Mouse (Mus musculus): ENCODE measurements around the gene Zfp113. TPM values are rescaled to one million over a fixed set of nuclear protein-coding genes. Genes with fewer than 3 reads are reported as not detected.

Zfp113 gene
- polyA plus RNA-seq (2017; shearing (Covaris generic)): 10 to 100 TPM; 21.3 to 26.4 TPM

DNA sequence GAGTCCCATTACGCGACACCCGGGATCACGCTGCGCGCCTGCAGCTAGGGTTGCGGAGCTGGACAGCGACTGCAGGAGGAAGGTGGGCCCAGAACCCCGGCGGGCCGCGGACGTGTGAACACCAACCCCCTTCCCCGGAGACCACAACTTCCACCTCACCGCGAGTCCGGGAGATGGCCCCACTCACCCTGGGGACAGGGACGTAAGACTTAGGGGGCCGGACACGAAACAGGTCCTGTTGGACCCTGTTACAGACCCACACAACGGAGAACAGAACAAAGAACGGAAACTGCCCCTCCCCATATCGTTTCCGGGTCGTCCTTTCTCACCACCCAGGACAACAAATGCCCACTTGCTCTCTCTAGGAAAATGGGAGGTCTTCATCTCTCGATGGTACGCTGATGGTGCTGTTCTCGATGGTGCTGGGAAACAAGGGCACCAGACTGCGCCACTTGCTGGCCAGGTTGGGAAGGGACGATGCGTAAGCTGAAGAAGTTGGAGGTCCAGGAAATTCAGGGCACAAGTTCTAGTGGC, at the start of gene Zfp113:
Gene Zfp113, minus strand, starts transcription at position 302 of the 534 bp plus-strand sequence.

DNA sequence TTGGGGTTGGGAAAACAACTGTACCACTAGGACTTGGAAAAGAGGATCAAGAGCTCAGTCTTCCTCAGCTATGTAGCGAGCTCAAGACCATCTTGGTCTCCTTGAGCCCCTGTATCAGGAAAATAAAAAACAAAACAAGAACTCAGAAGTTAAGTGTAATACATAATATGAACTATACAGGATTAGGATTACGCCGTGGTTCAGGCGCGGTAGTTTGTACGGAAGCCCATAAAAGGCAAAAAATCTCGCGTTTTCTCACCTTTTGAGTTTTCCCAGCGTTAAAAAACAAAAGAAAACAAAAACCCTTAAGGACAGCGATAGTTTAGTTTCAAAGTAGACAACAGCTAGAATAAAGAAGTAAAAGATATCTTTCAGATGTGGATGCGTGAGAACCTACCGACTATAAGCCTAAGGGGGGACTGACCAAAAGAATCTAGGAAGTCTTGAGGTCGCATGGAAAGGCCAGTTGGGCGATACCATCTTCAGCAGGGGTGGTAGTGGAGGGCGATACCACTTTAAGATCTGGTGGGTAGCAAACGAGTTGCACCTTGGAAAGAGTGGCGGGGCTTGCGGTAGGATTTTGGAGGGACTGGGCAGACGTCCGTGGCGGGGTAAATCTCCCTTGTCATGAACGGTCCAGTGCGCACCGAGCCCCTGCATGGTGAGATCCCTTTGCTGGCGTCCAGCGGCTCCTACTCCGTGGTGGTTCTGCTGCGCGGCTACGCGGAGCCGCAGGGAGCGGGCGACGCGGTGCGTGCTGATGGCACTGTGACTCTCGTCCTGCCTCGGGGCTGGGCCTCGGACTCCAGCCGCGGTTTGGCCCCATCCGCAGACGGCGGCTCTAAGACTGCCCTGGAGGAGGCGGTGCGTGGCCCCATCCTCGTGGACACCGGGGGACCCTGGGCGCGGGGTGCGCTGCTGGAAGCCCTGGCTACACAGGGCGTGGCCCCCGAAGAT, 38.5 kb upstream of the Zfp113 start, which contains the start of gene Mblac1:
Gene Mblac1, plus strand, starts transcription at position 544 of the 957 bp plus-strand sequence.

DNA sequence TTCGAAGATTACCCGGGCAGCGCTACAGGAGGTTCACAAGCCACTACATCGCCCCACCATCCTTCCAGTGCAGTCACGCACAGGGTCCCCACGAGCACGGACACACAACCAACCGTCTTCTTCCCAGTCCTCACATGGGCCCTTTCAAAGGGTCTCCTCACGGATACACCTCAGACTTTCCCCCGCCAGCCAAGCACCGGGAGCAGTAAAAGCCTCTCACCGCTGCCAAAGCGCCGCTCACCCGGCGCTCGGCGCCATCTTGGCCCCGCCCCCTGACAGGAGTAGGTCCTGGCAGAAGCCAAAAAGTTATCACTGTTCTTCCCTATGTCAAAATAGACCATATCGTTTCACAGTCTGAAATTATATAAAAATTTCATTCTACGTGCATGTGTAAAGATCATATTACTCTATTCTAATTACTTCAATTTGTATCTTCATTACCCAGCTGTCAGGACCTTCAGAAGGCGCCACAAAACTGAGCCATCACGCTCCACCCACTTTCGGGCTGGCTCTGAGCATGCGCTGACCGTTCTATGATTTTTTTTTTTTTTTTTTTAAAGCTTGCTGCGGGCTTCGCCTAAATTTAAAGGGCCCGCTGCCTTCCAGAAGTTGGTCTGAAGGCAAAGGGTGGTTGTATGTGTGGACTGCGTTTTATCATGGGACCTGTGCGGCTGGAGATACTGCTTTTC, 31.6 kb upstream of the Zfp113 start, which contains the start of the genes Taf6 and Cnpy4:
Gene Taf6, minus strand, starts transcription at position 502 of the 689 bp plus-strand sequence.
Gene Cnpy4, plus strand, starts transcription at position 536 of the 689 bp plus-strand sequence.

DNA sequence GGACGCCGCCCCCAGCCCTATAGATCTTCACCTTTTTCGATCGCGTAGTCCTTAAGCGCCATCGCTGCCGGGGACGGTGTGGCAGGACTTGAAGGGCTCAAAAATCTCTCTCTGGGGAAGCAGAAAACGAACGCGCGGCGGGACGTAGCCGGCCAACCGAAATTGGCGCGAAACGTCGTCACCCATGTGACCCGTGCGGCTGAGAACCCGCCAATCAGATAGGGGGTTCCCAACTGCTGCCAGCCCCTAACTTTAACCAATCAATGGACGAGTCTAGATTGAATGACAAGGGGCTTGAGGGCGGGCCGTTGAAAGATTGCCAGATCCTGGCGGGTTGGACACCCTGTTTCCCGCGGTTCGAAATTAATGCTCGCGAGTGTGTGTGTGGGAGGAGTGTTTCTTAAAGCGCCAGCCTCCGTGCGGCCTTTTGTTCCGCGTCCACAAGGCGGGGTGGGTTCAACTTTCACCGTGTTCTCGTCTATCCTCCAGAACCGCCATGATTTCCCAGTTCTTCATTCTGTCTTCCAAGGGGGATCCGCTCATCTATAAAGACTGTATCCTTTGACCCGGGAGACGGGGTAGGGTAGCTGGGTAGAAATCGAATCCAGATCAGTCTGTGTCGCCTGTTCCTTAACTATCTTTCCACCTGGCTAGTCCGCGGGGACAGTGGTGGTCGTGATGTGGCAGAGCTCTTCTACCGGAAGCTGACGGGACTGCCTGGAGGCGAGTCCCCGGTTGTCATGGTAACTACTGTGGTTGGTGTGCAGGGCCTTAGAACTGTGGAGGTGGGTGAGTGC, 16.3 kb upstream of the Zfp113 start, which contains the start of the genes Ap4m1 and Mcm7:
Gene Ap4m1, plus strand, starts transcription at position 308 of the 797 bp plus-strand sequence.
Gene Mcm7, minus strand, starts transcription at position 728 of the 797 bp plus-strand sequence.

DNA sequence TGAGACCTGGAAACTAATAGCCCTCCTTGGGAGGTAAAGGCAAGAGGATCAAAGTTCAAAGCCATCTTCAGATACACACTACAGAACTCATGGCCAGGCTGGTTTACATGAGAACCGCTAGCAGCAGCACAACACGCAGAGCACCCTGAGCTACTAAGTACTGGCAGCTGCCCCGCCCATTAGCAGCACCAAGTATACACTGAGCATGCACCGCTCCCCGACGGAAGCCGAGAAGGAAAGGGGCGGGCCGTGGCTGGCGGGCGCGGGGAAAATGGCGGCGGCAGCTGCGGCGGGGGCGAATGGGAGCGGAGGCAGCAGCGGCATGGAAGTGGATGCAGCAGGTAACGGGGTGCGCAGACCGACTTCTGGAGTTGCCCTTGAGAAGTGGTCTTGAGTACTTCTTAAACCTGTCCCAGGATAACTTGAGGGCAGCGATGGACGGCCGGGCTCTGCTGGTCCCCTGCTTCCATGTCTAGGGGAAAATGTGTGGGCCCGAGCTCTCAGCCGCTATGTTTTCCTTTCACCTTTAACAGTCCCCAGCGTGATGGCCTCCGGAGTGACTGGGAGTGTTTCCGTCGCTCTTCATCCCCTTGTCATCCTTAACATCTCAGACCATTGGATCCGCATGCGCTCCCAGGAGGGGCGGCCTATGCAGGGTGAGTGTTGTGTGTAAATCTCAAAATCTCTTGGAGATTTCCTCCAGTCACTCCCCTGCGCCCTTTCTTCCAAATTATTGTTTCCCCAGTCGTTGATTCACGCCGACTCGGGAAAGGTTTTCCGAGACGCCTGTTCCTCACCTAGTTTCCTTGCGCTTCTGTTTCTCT, 5.5 kb upstream of the Zfp113 start, which contains the start of gene Cops6:
Gene Cops6, plus strand, starts transcription at position 230 of the 824 bp plus-strand sequence.

DNA sequence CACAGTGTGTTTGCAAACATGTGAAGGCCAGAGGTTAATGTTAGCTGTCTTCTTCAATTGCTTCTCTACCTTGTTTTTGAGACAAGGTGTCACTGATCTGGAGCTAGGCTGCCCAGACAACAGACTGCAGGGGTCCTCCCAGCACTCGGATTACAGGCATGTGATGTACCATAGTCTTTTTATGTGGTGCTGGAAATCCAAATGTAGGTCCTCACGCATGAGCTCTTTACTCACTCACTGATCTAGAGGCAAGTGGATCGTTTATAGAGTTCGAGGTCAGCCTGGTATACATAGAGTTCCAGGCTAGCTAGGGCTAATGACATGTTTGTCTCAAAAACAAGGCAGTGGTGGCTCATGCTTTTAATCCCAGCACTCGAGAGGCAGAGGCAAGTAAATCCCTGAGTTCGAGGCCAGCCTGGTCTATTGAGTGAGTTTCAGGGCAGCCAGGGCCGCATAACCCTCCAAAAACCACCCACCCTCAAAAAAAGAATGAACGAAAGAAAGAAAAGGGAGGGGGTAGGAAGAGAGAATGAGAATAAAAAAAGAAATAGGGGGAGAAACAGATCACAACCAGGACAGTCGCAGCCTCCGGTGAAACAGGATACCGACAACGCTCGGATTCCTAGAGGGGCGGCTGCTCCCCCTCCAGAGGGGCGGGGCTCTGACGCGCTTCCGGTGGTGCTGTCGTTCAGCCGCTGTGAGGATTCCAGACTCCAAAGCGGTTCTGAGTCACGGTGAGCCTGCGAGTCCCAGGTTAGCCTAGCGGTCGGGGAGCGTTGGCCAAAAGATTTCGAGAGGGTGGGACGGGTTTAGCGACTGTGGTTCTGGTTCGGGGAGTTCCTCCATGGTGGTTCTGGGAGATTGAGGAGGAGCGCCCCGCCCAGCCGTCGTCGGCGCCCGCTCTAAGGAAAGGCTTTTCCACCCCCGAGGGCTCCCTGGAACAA, 39.0 kb downstream of the Zfp113 start, which contains the start of gene Zscan21:
Gene Zscan21, plus strand, starts transcription at position 649 of the 944 bp plus-strand sequence.

Other genes starting within 250 kb of the Zfp113 start
- gene Cyp3a13, start 234.1 kb downstream of the Zfp113 start, polyA plus RNA-seq (2017; shearing (Covaris generic)): 1 to 10 TPM in 1 of 2 experiments, under 1 TPM in 1; 0.11 to 1.0 TPM
- gene Gjc3, start 192.6 kb downstream of the Zfp113 start, polyA plus RNA-seq (2017; shearing (Covaris generic)): under 1 TPM in 1 of 2 experiments, not detected in 1; 0.04 TPM
- gene Azgp1, start 174.2 kb downstream of the Zfp113 start, polyA plus RNA-seq (2017; shearing (Covaris generic)): 1 to 10 TPM in 1 of 2 experiments, under 1 TPM in 1; 0.23 to 1.0 TPM
- 1 to 10 TPM in 1 of 2 experiments, under 1 TPM in 1; 0.11 to 2.1 TPM for gene Smok3a, start 134.5 kb downstream of the Zfp113 start, polyA plus RNA-seq (2017; shearing (Covaris generic))
- gene Smok3b, start 134.3 kb downstream of the Zfp113 start, polyA plus RNA-seq (2017; shearing (Covaris generic)): 1 to 10 TPM in 1 of 2 experiments, not detected in 1; 7.7 TPM
- gene Smok3c, start 102.5 kb downstream of the Zfp113 start, polyA plus RNA-seq (2017; shearing (Covaris generic)): 1 to 10 TPM in 1 of 2 experiments, under 1 TPM in 1; 0.35 to 2.9 TPM
- gene Zkscan1, start 70.7 kb downstream of the Zfp113 start, polyA plus RNA-seq (2017; shearing (Covaris generic)): 10 to 100 TPM; 11.9 to 14.3 TPM
- gene Zscan21, start 38.8 kb downstream of the Zfp113 start, polyA plus RNA-seq (2017; shearing (Covaris generic)): 10 to 100 TPM; 23.1 to 27.3 TPM
- 100 to 1,000 TPM; 183 to 192 TPM for gene Cops6, start 5.3 kb upstream of the Zfp113 start, polyA plus RNA-seq (2017; shearing (Covaris generic))
- 1 to 10 TPM; 8.1 to 8.7 TPM for gene Ap4m1, start 16.3 kb upstream of the Zfp113 start, polyA plus RNA-seq (2017; shearing (Covaris generic))
- 10 to 100 TPM; 57.4 to 74.1 TPM for gene Mcm7, start 16.7 kb upstream of the Zfp113 start, polyA plus RNA-seq (2017; shearing (Covaris generic))
- gene Taf6, start 31.7 kb upstream of the Zfp113 start, polyA plus RNA-seq (2017; shearing (Covaris generic)): 10 to 100 TPM; 44.9 to 56.9 TPM
- 10 to 100 TPM; 17.3 to 20.4 TPM for gene Cnpy4, start 31.7 kb upstream of the Zfp113 start, polyA plus RNA-seq (2017; shearing (Covaris generic))
- under 1 TPM; 0.93 to 0.99 TPM for gene Mblac1, start 38.6 kb upstream of the Zfp113 start, polyA plus RNA-seq (2017; shearing (Covaris generic))
- 1 to 10 TPM in 1 of 2 experiments, under 1 TPM in 1; 0.49 to 1.4 TPM for gene Nxpe5, start 70.2 kb upstream of the Zfp113 start, polyA plus RNA-seq (2017; shearing (Covaris generic))
- gene Lamtor4, start 99.7 kb upstream of the Zfp113 start, polyA plus RNA-seq (2017; shearing (Covaris generic)): 100 to 1,000 TPM in 1 of 2 experiments, 10 to 100 TPM in 1; 61.4 to 105 TPM
- 10 to 100 TPM; 35.3 to 42.7 TPM for gene BC037034, start 108.3 kb upstream of the Zfp113 start, polyA plus RNA-seq (2017; shearing (Covaris generic))
- 1 to 10 TPM; 1.1 to 1.6 TPM for gene Gal3st4, start 117.1 kb upstream of the Zfp113 start, polyA plus RNA-seq (2017; shearing (Covaris generic))
- under 1 TPM in 1 of 2 experiments, not detected in 1; 0.02 TPM for gene Gm43720, start 124.2 kb upstream of the Zfp113 start, polyA plus RNA-seq (2017; shearing (Covaris generic))
- 1 to 10 TPM in 1 of 2 experiments, under 1 TPM in 1; 0.86 to 2.2 TPM for gene Gpc2, start 124.3 kb upstream of the Zfp113 start, polyA plus RNA-seq (2017; shearing (Covaris generic))
- gene Stag3, start 124.5 kb upstream of the Zfp113 start, polyA plus RNA-seq (2017; shearing (Covaris generic)): 1 to 10 TPM in 1 of 2 experiments, under 1 TPM in 1; 0.96 to 1.7 TPM
- 10 to 100 TPM in 1 of 2 experiments, 1 to 10 TPM in 1; 6.0 to 20.3 TPM for gene Pvrig, start 186.2 kb upstream of the Zfp113 start, polyA plus RNA-seq (2017; shearing (Covaris generic))

Measured in inflammation-experienced regulatory T-cells (primary cell).